Mouse (Mus musculus) kidney, adult 2 months (tissue): Measurements from ENCODE around the gene Kcnj15. TPM values are rescaled to one million over a fixed set of nuclear protein-coding genes. Genes with fewer than 3 reads are reported as not detected.

Experiments
- DNase-seq: peaks from one replicate; pipeline ENCODE4 v3.0.0; 2021
- H3K27ac ChIP-seq: fragments of 200-500 bp; 2 replicates; pipeline ENCODE4 v1.5.1; 2012; ENCODE audit warnings: low read depth, low read length, control low read depth, inconsistent platforms; ENCODE audit not compliant: insufficient read depth
- H3K27me3 ChIP-seq: fragments of 200-500 bp; replicated peaks from 2 replicates; pipeline ENCODE4 v1.6.1; 2012; ENCODE audit warnings: mild to moderate bottlenecking, moderate library complexity, low read length, inconsistent platforms; ENCODE audit not compliant: control insufficient read depth, insufficient read depth
- H3K36me3 ChIP-seq: fragments of 200-500 bp; 2 replicates; pipeline ENCODE4 v1.6.1; 2012; ENCODE audit warnings: mild to moderate bottlenecking, moderate library complexity, low read length, inconsistent platforms; ENCODE audit not compliant: control insufficient read depth, insufficient read depth
- H3K4me1 ChIP-seq: fragments of 200-500 bp; 2 replicates; pipeline ENCODE4 v1.6.1; 2011; ENCODE audit warnings: low read length; ENCODE audit not compliant: control insufficient read depth, insufficient read depth
- H3K4me3 ChIP-seq: fragments of 200-500 bp; 2 replicates; pipeline ENCODE4 v1.5.1; 2011; ENCODE audit warnings: mild to moderate bottlenecking, low read depth, low read length, control low read depth; ENCODE audit not compliant: insufficient read depth
- CTCF ChIP-seq: fragments of 200-500 bp; conservative IDR thresholded peaks from 2 replicates; pipeline ENCODE4 v1.5.1; 2011; ENCODE audit warnings: low read depth, mild to moderate bottlenecking, control low read depth, low read length, moderate library complexity, mixed read lengths; ENCODE audit not compliant: insufficient read depth, insufficient read length
- POLR2A ChIP-seq: fragments of 200-500 bp; IDR thresholded peaks from one replicate; pipeline ENCODE4 v1.6.1; 2011; ENCODE audit warnings: low read depth, low read length, control low read depth
- WGBS: fragments of 180-500 bp; shearing (Covaris S2); methylation state at CpG from one replicate; pipeline ENCODE4 v1.1.7; 2018; 5-methylcytosine and 5-hydroxymethylcytosine counted together
- polyA plus RNA-seq: library from polyadenylated mRNA; depleted of rRNA; stranded (reverse); fragments of >200 nt; gene quantifications from 2 replicates; pipeline ENCODE4 v1.2.3, GENCODE M21; 2012

Kcnj15 gene
- polyA plus RNA-seq, 1 experiment = 327 TPM

- no peak for DNase-seq
- peaks cover 26% of the 10 kb centered on the region; the same call in 1 of the 2 replicates for H3K4me1 ChIP-seq
- H3K27ac ChIP-seq = peak overlapping the region; percentile 81
- no peaks in the 10 kb centered on the region for H3K27me3 ChIP-seq
- TF ChIP-seq POLR2A (no peak), CTCF (no peak)
- 60% methylated on average over 3 of the region's 3 CpGs for WGBS
- H3K4me3 ChIP-seq = no peak overlapping the region
- H3K36me3 ChIP-seq = no peaks in the 10 kb centered on the region
These were observed 11.9 kb upstream of the Kcnj15 start for GRCm38 (mm10) chr16:95245499-95245898.

DNA sequence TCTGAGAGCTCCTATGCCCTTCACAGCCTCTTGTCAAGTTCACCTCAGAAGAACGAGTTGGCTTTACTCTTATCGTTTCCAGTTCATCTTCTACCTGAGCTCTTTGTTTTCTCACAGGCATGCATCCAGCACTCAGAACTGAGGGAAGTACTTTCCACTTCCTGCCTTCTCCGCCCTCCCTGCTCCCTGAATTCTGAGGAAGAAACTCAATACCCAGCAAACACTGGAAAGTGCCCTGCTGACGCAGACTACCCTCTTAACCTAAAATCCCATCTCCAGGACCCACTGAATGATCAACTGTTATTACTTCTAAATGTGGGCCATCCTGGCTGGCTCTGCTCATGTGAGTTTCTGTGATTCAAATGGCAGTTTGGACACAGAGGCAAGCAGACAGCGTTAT lies 8.7 kb upstream of the Kcnj15 start:
- TF ChIP-seq CTCF (no peak), POLR2A (no peak)
- Histone ChIP-seq H3K4me1 (peaks cover 23% of the 10 kb centered on the region; the same call in 1 of the 2 replicates), H3K27me3 (no peaks in the 10 kb centered on the region), H3K4me3 (no peak overlapping the region), H3K27ac (no peak overlapping the region), H3K36me3 (no peaks in the 10 kb centered on the region; the same call in 1 of the 2 replicates)
- 59% methylated on average over 5 of the region's 5 CpGs for WGBS
- DNase-seq = no peak

- Histone ChIP-seq H3K27me3 (no peaks in the 10 kb centered on the region), H3K4me1 (peaks cover 2% of the 10 kb centered on the region; the same call in 1 of the 2 replicates), H3K4me3 (no peak overlapping the region), H3K27ac (peak overlapping the region; percentile 43; the same call in 1 of the 2 replicates), H3K36me3 (peaks cover 2% of the 10 kb centered on the region; the same call in 1 of the 2 replicates)
- no peak for DNase-seq
- TF ChIP-seq POLR2A (no peak), CTCF (no peak)
- WGBS = 67% methylated on average over 2 of the region's 2 CpGs
These were observed 710 bp upstream of the Kcnj15 start for GRCm38 (mm10) chr16:95256648-95257047.

- no peak for DNase-seq
- TF ChIP-seq POLR2A (no peak), CTCF (no peak)
- Histone ChIP-seq H3K27ac (peak overlapping the region; percentile 99), H3K4me1 (no peaks in the 10 kb centered on the region; the same call in 1 of the 2 replicates), H3K36me3 (peaks cover 2% of the 10 kb centered on the region; the same call in 1 of the 2 replicates), H3K4me3 (peak overlapping the region; percentile 67), H3K27me3 (no peaks in the 10 kb centered on the region)
- WGBS = 37% methylated on average over 4 of the region's 4 CpGs
These were observed 742 bp downstream of the Kcnj15 start for GRCm38 (mm10) chr16:95258100-95258499.

- H3K4me3 ChIP-seq = peak overlapping the region; percentile 67
- peaks cover 5% of the 10 kb centered on the region; the same call in 1 of the 2 replicates for H3K4me1 ChIP-seq
- TF ChIP-seq CTCF (no peak), POLR2A (no peak)
- peak overlapping the region; percentile 99 for H3K27ac ChIP-seq
- DNase-seq = peak; percentile 89
- 38% methylated on average over 4 of the region's 4 CpGs for WGBS
- no peaks in the 10 kb centered on the region for H3K27me3 ChIP-seq
- peaks cover 2% of the 10 kb centered on the region; the same call in 1 of the 2 replicates for H3K36me3 ChIP-seq
These were observed 2.1 kb downstream of the Kcnj15 start for GRCm38 (mm10) chr16:95259505-95259904.

DNA sequence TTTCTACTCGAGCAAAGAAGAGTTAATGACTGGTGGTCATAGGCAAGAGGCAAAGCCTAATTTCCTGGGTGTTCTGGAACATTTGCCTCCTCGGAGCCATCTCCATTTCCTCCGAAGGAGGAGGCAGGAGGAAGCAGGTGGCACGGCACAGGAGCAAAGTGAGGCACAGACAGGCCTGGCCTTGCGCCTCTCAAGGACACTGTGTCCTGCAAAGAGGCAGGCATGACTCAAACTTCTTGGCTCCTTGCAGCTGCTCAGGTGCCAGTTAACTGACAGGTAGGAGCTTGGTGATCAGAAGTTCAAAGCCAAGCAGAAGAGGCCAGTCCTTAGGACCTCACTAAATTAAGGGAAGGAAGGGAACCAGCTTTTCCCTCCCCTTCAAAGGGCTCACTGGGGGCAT lies 3.3 kb downstream of the Kcnj15 start:
- Histone ChIP-seq H3K4me3 (peak overlapping the region; percentile 52), H3K36me3 (peaks cover 2% of the 10 kb centered on the region; the same call in 1 of the 2 replicates)
- WGBS = 38% methylated on average over 5 of the region's 5 CpGs

DNA sequence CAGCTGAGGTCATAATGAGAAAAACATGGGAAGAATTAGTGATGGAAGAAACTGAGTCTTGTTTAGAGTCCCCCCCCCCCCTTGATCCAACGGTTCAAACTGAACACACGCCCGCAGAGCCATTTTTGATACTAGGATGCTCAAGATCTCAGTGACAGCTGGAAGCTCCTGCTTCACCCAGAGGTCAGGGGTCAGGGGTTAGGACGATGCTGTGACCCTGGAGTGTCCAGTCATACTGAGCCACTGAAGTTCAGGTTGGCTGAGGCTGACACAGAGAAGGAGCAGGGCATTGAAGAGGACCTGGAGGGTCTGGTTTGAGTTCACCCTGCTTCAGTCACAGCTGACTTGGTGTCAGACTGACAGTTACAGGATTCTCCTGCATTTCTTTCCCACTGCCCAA lies 4.4 kb downstream of the Kcnj15 start:
- H3K4me3 ChIP-seq = peak overlapping the region; percentile 19; the same call in 1 of the 2 replicates
- peaks cover 2% of the 10 kb centered on the region; the same call in 1 of the 2 replicates for H3K36me3 ChIP-seq
- no peaks in the 10 kb centered on the region for H3K27me3 ChIP-seq
- peak; percentile 34 for DNase-seq
- TF ChIP-seq CTCF = no peak
- peak overlapping the region; percentile 42 for H3K27ac ChIP-seq
- 44% methylated on average over 4 of the region's 4 CpGs for WGBS
- peaks cover 12% of the 10 kb centered on the region; the same call in 1 of the 2 replicates for H3K4me1 ChIP-seq

More for the DNA sequence above, 3.3 kb downstream of the Kcnj15 start:
- Histone ChIP-seq H3K27me3 (no peaks in the 10 kb centered on the region), H3K27ac (peak overlapping the region; percentile 99), H3K4me1 (peaks cover 5% of the 10 kb centered on the region; the same call in 1 of the 2 replicates)
- DNase-seq = peak; percentile 61
- TF ChIP-seq POLR2A (no peak), CTCF (no peak)
